Mouse (Mus musculus) heart, embryonic 16.5 days (tissue): ENCODE results near the gene Adamts6. TPM values are rescaled to one million over a fixed set of nuclear protein-coding genes. Genes with fewer than 3 reads are reported as not detected.

Experiments
- ATAC-seq: fragments of 200-750 bp; cut with Nextera tagmentation; replicated peaks from 2 replicates; pipeline ENCODE4 v1.8.0; 2017; ENCODE audit warnings: moderate number of reproducible peaks; ENCODE audit not compliant: insufficient read depth, low FRiP score; ENCODE audit errors: extremely low read depth
- H3K27ac ChIP-seq: fragments of 300-500 bp; sonication (generic); 2 replicates; pipeline ENCODE4 v1.5.1; 2014; ENCODE audit warnings: mild to moderate bottlenecking, low read length, control low read depth, moderate library complexity
- H3K27me3 ChIP-seq: fragments of 300-500 bp; sonication (generic); 2 replicates; pipeline ENCODE4 v1.6.1; 2014; ENCODE audit warnings: low read length, mixed read lengths; ENCODE audit not compliant: control insufficient read depth, insufficient read depth
- H3K36me3 ChIP-seq: fragments of 300-500 bp; sonication (generic); 2 replicates; pipeline ENCODE4 v1.6.1; 2014; ENCODE audit not compliant: control insufficient read depth, insufficient read depth
- H3K4me1 ChIP-seq: fragments of 300-500 bp; sonication (generic); 2 replicates; pipeline ENCODE4 v1.6.1; 2014; ENCODE audit warnings: low read length, mixed read lengths; ENCODE audit not compliant: control insufficient read depth, insufficient read depth
- H3K4me2 ChIP-seq: fragments of 300-500 bp; sonication (generic); 2 replicates; pipeline ENCODE4 v1.6.1; 2014; ENCODE audit warnings: low read depth, mild to moderate bottlenecking, control low read depth, low read length
- H3K4me3 ChIP-seq: fragments of 300-500 bp; sonication (generic); 2 replicates; pipeline ENCODE4 v1.5.1; 2014; ENCODE audit warnings: mild to moderate bottlenecking, control low read depth, low read length
- H3K9ac ChIP-seq: fragments of 300-500 bp; sonication (generic); 2 replicates; pipeline ENCODE4 v1.6.1; 2014; ENCODE audit warnings: low read length, control low read depth
- H3K9me3 ChIP-seq: fragments of 300-500 bp; sonication (generic); replicated peaks from 2 replicates; pipeline ENCODE4 v1.6.1; 2016; ENCODE audit warnings: low read length; ENCODE audit not compliant: control insufficient read depth
- WGBS: fragments of 180-500 bp; shearing (Covaris S2); extraction: QIAGEN DNeasy Blood & Tissue Kit; methylation state at CpG from one replicate; pipeline ENCODE4 v1.1.7; 2014; 5-methylcytosine and 5-hydroxymethylcytosine counted together
- polyA plus RNA-seq: library from polyadenylated mRNA; unstranded; fragments of >200 nt; fragmentation: Nextera tagmentation; extraction: Ambion mirVana; gene quantifications from 2 replicates; pipeline ENCODE4 v1.2.1, GENCODE M21; 2015

Gene Adamts6
- polyA plus RNA-seq, 1 experiment from 2014 or later: 5.7 TPM

DNA sequence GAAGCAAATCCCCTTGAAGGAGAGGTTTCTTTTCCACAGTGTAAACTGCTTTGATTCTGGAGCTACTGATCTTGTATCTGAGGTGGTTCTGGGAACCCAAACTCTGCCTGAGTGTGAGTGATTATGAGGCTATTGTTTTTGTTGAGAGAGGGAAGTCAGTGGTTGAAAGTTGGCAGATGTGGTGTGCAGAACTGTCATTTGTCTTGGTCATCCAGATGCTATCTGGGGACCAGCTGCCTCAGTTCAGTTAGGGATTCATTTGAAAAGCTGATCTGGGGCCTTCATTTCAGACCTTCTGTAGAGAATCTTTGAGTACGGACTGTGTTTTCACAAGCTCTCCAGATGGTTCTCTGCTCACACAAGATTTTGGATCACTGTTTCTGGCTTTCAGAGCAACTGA lies 159.3 kb downstream of the Adamts6 start:
- no peaks in the 10 kb centered on the region for H3K9me3 ChIP-seq
- H3K27ac ChIP-seq: no peak overlapping the region
- no peaks in the 10 kb centered on the region for H3K27me3 ChIP-seq
- no peak for ATAC-seq
- H3K4me2 ChIP-seq: no peak overlapping the region
- H3K4me3 ChIP-seq: no peak overlapping the region
- WGBS: 78% methylated on average over 1 of the region's 1 CpGs
- peaks cover 19% of the 10 kb centered on the region for H3K36me3 ChIP-seq
- no peak overlapping the region for H3K9ac ChIP-seq
- no peaks in the 10 kb centered on the region for H3K4me1 ChIP-seq

DNA sequence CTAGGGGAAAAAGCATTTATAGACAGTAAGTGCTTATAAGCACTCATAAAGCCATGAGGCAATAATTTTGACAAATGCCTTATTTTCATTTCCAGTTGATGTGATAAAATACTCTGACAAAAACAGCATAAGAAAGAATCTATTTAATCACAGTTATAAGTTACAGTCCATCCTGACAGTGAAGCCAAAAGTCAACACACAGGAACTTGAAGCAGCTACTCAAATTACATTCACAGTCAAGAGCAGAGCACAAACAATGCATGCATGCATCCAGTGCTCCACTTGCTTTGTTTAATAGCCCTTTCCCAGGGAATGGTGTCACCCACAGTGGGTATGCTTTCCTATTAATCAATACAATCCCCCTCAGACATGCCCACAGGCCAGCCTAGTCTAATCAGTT lies 159.8 kb downstream of the Adamts6 start:
- H3K27me3 ChIP-seq: no peaks in the 10 kb centered on the region
- ATAC-seq: no peak
- H3K4me2 ChIP-seq: no peak overlapping the region
- no peak overlapping the region for H3K27ac ChIP-seq
- no peaks in the 10 kb centered on the region for H3K4me1 ChIP-seq
- peaks cover 19% of the 10 kb centered on the region for H3K36me3 ChIP-seq
- no peaks in the 10 kb centered on the region for H3K9me3 ChIP-seq
- no peak overlapping the region for H3K4me3 ChIP-seq
- no peak overlapping the region for H3K9ac ChIP-seq

DNA sequence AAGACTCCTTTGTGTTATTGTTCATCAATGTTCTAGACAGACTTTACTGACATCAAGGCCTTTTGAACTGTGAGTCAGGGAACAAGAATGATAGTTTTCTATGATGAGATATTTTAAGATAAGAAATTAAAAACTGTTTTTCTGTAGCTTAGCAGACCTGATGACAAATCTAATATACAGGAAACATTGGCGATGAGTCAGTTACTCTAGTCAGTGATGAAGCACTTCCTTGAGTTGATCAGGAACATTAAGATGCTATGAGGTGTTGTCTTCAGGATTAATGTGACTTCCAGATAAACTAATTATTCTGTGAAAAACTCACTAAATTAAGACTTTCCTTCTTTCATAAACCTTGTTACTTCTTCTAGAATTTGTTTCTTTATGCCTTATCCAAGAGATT lies 160.7 kb downstream of the Adamts6 start:
- 82% methylated on average over 1 of the region's 1 CpGs for WGBS
- H3K27me3 ChIP-seq: no peaks in the 10 kb centered on the region
- no peak overlapping the region for H3K9ac ChIP-seq
- H3K36me3 ChIP-seq: peaks cover 17% of the 10 kb centered on the region
- no peak for ATAC-seq
- H3K4me2 ChIP-seq: no peak overlapping the region
- H3K4me3 ChIP-seq: no peak overlapping the region
- no peaks in the 10 kb centered on the region for H3K4me1 ChIP-seq
- no peak overlapping the region for H3K27ac ChIP-seq
- H3K9me3 ChIP-seq: no peaks in the 10 kb centered on the region

DNA sequence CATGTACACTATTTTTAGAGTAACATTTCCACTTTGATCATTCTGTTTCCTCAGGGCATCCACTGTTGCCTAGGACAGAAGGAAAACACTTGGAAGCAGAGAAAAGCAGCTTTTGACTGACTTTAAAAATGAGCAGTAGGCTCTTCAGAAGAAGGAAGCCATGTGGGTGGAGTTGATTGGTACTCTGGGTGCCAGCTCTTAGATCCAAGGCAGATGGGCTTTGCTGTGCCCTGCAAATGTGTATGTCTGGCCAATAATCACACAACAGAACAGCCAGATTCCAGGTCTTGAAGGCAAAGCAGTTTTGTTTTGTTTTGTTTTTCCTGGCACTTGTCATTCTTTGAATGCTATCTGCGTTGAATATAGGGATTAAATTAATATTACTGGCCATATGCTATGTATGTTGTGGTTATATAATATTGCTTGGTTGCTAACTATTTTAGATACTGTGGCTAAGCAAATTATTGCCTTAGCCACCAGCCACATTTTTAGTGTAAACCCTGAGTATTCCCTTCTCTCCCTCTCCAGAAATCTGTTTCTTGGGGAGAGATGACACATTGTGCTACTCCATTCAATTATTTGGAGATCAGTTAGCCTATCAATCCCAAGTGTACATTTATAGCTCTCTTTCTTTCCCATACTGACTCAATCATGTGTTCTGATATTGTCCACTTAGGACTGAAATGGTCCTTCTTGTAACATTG lies 165.8 kb downstream of the Adamts6 start:
- Histone ChIP-seq H3K4me2 (no peak overlapping the region), H3K4me3 (no peak overlapping the region), H3K4me1 (no peaks in the 10 kb centered on the region), H3K27me3 (no peaks in the 10 kb centered on the region), H3K27ac (no peak overlapping the region), H3K36me3 (no peaks in the 10 kb centered on the region; the same call in 1 of the 2 replicates), H3K9ac (no peak overlapping the region), H3K9me3 (no peaks in the 10 kb centered on the region)
- no peak for ATAC-seq
- 84% methylated on average over 1 of the region's 1 CpGs for WGBS

- ATAC-seq: no peak
- no peaks in the 10 kb centered on the region for H3K4me1 ChIP-seq
- H3K4me3 ChIP-seq: no peak overlapping the region
- H3K9me3 ChIP-seq: no peaks in the 10 kb centered on the region
- no peaks in the 10 kb centered on the region for H3K27me3 ChIP-seq
- no peak overlapping the region for H3K27ac ChIP-seq
- WGBS: 78% methylated on average over 1 of the region's 1 CpGs
- peaks cover 4% of the 10 kb centered on the region; the same call in 1 of the 2 replicates for H3K36me3 ChIP-seq
- no peak overlapping the region for H3K4me2 ChIP-seq
- H3K9ac ChIP-seq: no peak overlapping the region
Measured at GRCm38 (mm10) chr13:104460287-104460686, 172.7 kb downstream of the Adamts6 start.

DNA sequence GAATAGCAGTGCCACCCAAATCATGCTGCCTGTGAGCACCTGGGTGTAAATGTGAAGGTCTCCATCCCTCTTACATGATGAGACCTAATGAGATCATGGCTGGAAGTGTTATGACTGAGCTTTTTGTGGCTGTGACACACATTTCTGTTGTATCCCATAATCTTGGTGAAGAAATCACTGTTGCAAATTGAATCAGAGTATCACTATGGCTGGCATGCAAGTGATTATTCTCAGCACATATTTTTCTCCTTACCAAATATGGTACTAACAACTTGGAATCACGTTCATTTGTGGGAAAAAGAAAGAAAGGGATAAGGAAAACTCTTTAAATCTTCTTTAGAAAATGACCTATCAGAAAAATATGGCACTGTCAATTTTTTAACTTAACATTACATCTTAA lies 180.4 kb downstream of the Adamts6 start:
- no peak for ATAC-seq
- no peaks in the 10 kb centered on the region for H3K27me3 ChIP-seq
- H3K9me3 ChIP-seq: no peaks in the 10 kb centered on the region
- H3K4me2 ChIP-seq: no peak overlapping the region
- H3K4me3 ChIP-seq: no peak overlapping the region
- H3K36me3 ChIP-seq: peaks cover 15% of the 10 kb centered on the region; the same call in 1 of the 2 replicates
- 57% methylated on average over 1 of the region's 1 CpGs for WGBS
- H3K4me1 ChIP-seq: no peaks in the 10 kb centered on the region
- H3K9ac ChIP-seq: no peak overlapping the region
- no peak overlapping the region for H3K27ac ChIP-seq

DNA sequence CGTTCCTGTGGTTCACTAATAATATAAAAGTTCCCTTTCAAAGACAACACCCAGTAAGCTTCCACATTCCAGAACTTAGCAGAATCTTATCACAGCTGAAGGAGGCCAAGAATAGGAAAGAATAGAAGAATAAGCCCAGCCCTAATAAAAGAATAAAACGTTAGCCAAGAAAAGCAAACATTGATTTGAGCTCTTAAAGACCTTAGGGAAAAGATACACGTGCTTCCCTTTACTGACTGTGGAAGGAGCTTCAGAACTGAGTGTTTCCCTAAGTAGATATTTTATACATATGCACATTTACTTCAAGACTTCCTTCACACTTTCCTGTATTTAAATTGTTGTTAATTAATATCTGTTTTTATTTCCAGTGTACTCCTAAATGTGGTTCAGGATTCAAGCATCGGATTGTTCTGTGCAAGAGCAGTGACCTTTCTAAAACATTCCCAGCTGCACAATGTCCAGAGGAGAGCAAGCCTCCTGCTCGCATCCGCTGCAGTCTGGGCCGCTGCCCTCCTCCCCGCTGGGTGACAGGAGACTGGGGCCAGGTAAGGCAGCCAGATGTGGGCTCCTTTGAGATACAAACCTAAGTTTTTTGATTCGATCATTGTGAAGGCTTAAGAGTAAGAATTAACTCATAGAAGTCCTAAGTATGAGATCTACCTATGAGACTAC lies 188.8 kb downstream of the Adamts6 start:
- H3K27me3 ChIP-seq: no peaks in the 10 kb centered on the region
- peak; percentile 58 for ATAC-seq
- no peak overlapping the region for H3K4me3 ChIP-seq
- H3K4me1 ChIP-seq: 0 out of 2 replicates have a peak, but pooled peaks cover 2% of the 10 kb centered on the region
- peaks cover 26% of the 10 kb centered on the region for H3K36me3 ChIP-seq
- no peak overlapping the region for H3K9ac ChIP-seq
- no peaks in the 10 kb centered on the region for H3K9me3 ChIP-seq
- 65% methylated on average over 9 of the region's 9 CpGs for WGBS
- H3K27ac ChIP-seq: no peak overlapping the region
- H3K4me2 ChIP-seq: no peak overlapping the region

- Histone ChIP-seq H3K4me2 (no peak overlapping the region), H3K27ac (no peak overlapping the region), H3K9ac (no peak overlapping the region), H3K4me3 (no peak overlapping the region), H3K9me3 (no peaks in the 10 kb centered on the region), H3K27me3 (no peaks in the 10 kb centered on the region), H3K4me1 (peaks cover 3% of the 10 kb centered on the region; the same call in 1 of the 2 replicates), H3K36me3 (peaks cover 16% of the 10 kb centered on the region; the same call in 1 of the 2 replicates)
- WGBS: 78% methylated on average over 8 of the region's 8 CpGs
- ATAC-seq: no peak
Measured at GRCm38 (mm10) chr13:104482426-104483089, 194.9 kb downstream of the Adamts6 start.
